Mouse (Mus musculus): Measurements from ENCODE around the gene Dennd4b. TPM values are rescaled to one million over a fixed set of nuclear protein-coding genes. Genes with fewer than 3 reads are reported as not detected.

Dennd4b gene
- polyA plus RNA-seq, 1 experiment from 2014 or later: 5.6 TPM

GRCm38 (mm10) chr3:90253653-90254418 lies 11.1 kb upstream of the Dennd4b start, which contains the start of gene Crtc2:
TSS of gene Crtc2 (plus strand) at chr3:90254163.
- Histone ChIP-seq H3K27ac (peak within 1 kb of the TSS; percentile 88), H3K36me3 (peaks cover 44% of the 10 kb centered on the region), H3K9ac (peak within 1 kb of the TSS; percentile 97), H3K27me3 (no peaks in the 10 kb centered on the region), H3K4me2 (peak within 1 kb of the TSS; percentile 82), H3K4me1 (peaks cover 28% of the 10 kb centered on the region), H3K9me3 (no peaks in the 10 kb centered on the region), H3K4me3 (peak within 1 kb of the TSS; percentile 98)
- 1% methylated on average over 39 of the region's 40 CpGs for WGBS
- peak; percentile 97 for ATAC-seq (ENCODE audit: insufficient number of reproducible peaks, insufficient read depth, low FRiP score, low TSS enrichment, low read depth)

- peak overlapping the region; percentile 97 for H3K9ac ChIP-seq
- H3K27me3 ChIP-seq: no peaks in the 10 kb centered on the region
- peak; percentile 39; the same call in 1 of the 2 replicates for ATAC-seq (ENCODE audit: insufficient number of reproducible peaks, insufficient read depth, low FRiP score, low TSS enrichment, low read depth)
- peak overlapping the region; percentile 98 for H3K4me3 ChIP-seq
- peak overlapping the region; percentile 88 for H3K27ac ChIP-seq
- H3K9me3 ChIP-seq: no peaks in the 10 kb centered on the region
- H3K36me3 ChIP-seq: peaks cover 47% of the 10 kb centered on the region
- H3K4me2 ChIP-seq: peak overlapping the region; percentile 82
- H3K4me1 ChIP-seq: peaks cover 21% of the 10 kb centered on the region
- WGBS: under 1% methylated on average over 41 of the region's 41 CpGs
Observed at GRCm38 (mm10) chr3:90254419-90255193, 10.4 kb upstream of the Dennd4b start.

- peak overlapping the region; percentile 97 for H3K9ac ChIP-seq
- peak overlapping the region; percentile 82 for H3K4me2 ChIP-seq
- H3K27me3 ChIP-seq: no peaks in the 10 kb centered on the region
- ATAC-seq (ENCODE audit: insufficient number of reproducible peaks, insufficient read depth, low FRiP score, low TSS enrichment, low read depth): no peak
- no peaks in the 10 kb centered on the region for H3K9me3 ChIP-seq
- peaks cover 18% of the 10 kb centered on the region for H3K4me1 ChIP-seq
- H3K4me3 ChIP-seq: peak overlapping the region; percentile 98
- WGBS: 17% methylated on average over 2 of the region's 2 CpGs
- H3K36me3 ChIP-seq: peaks cover 49% of the 10 kb centered on the region
- peak overlapping the region; percentile 88; the same call in 1 of the 2 replicates for H3K27ac ChIP-seq
Observed at GRCm38 (mm10) chr3:90255194-90255565, 9.8 kb upstream of the Dennd4b start.

- 89% methylated on average over 14 of the region's 14 CpGs for WGBS
- H3K4me2 ChIP-seq: peak overlapping the region; percentile 82
Observed at GRCm38 (mm10) chr3:90255784-90256353, 9.1 kb upstream of the Dennd4b start.

GRCm38 (mm10) chr3:90256731-90257530 lies 8.1 kb upstream of the Dennd4b start:
- H3K27ac ChIP-seq: no peak overlapping the region
- no peak for ATAC-seq (ENCODE audit: insufficient number of reproducible peaks, insufficient read depth, low FRiP score, low TSS enrichment, low read depth)
- peaks cover 49% of the 10 kb centered on the region for H3K36me3 ChIP-seq
- no peak overlapping the region for H3K4me2 ChIP-seq
- peaks cover 18% of the 10 kb centered on the region for H3K4me1 ChIP-seq
- no peak overlapping the region for H3K9ac ChIP-seq
- no peak overlapping the region for H3K4me3 ChIP-seq
- H3K27me3 ChIP-seq: no peaks in the 10 kb centered on the region
- 92% methylated on average over 19 of the region's 19 CpGs for WGBS
- H3K9me3 ChIP-seq: no peaks in the 10 kb centered on the region

More at GRCm38 (mm10) chr3:90255784-90256353, 9.1 kb upstream of the Dennd4b start:
- ATAC-seq (ENCODE audit: insufficient number of reproducible peaks, insufficient read depth, low FRiP score, low TSS enrichment, low read depth): no peak
- no peaks in the 10 kb centered on the region for H3K9me3 ChIP-seq
- H3K36me3 ChIP-seq: peaks cover 49% of the 10 kb centered on the region
- H3K4me1 ChIP-seq: peaks cover 18% of the 10 kb centered on the region
- H3K27ac ChIP-seq: no peak overlapping the region
- no peak overlapping the region for H3K9ac ChIP-seq
- peak overlapping the region; percentile 98; the same call in 1 of the 2 replicates for H3K4me3 ChIP-seq
- H3K27me3 ChIP-seq: no peaks in the 10 kb centered on the region

GRCm38 (mm10) chr3:90258521-90258920 lies 6.5 kb upstream of the Dennd4b start:
- no peak overlapping the region for H3K4me2 ChIP-seq
- no peak overlapping the region for H3K27ac ChIP-seq
- WGBS: 89% methylated on average over 4 of the region's 4 CpGs
- no peaks in the 10 kb centered on the region for H3K27me3 ChIP-seq
- no peak overlapping the region for H3K9ac ChIP-seq
- H3K36me3 ChIP-seq: peaks cover 65% of the 10 kb centered on the region
- no peaks in the 10 kb centered on the region for H3K9me3 ChIP-seq
- H3K4me3 ChIP-seq: no peak overlapping the region
- peaks cover 18% of the 10 kb centered on the region for H3K4me1 ChIP-seq
- ATAC-seq (ENCODE audit: insufficient number of reproducible peaks, insufficient read depth, low FRiP score, low TSS enrichment, low read depth): no peak

GRCm38 (mm10) chr3:90263121-90263771 lies 1.7 kb upstream of the Dennd4b start:
- H3K36me3 ChIP-seq: peaks cover 57% of the 10 kb centered on the region
- no peak overlapping the region for H3K9ac ChIP-seq

GRCm38 (mm10) chr3:90264687-90265033 lies 325 bp upstream of the Dennd4b start:
- H3K4me1 ChIP-seq: peaks cover 15% of the 10 kb centered on the region
- peak overlapping the region; percentile 79 for H3K4me3 ChIP-seq
- H3K27me3 ChIP-seq: no peaks in the 10 kb centered on the region
- H3K9me3 ChIP-seq: no peaks in the 10 kb centered on the region
- ATAC-seq (ENCODE audit: insufficient number of reproducible peaks, insufficient read depth, low FRiP score, low TSS enrichment, low read depth): no peak
- 35% methylated on average over 10 of the region's 10 CpGs for WGBS
- peak overlapping the region; percentile 85 for H3K4me2 ChIP-seq
- H3K27ac ChIP-seq: peak overlapping the region; percentile 95
- H3K9ac ChIP-seq: peak overlapping the region; percentile 85; the same call in 1 of the 2 replicates
- peaks cover 50% of the 10 kb centered on the region for H3K36me3 ChIP-seq

More at GRCm38 (mm10) chr3:90263121-90263771, 1.7 kb upstream of the Dennd4b start:
- Histone ChIP-seq H3K27ac (no peak overlapping the region), H3K4me3 (no peak overlapping the region), H3K4me1 (peaks cover 15% of the 10 kb centered on the region), H3K4me2 (no peak overlapping the region), H3K27me3 (no peaks in the 10 kb centered on the region), H3K9me3 (no peaks in the 10 kb centered on the region)
- ATAC-seq (ENCODE audit: insufficient number of reproducible peaks, insufficient read depth, low FRiP score, low TSS enrichment, low read depth): no peak
- 85% methylated on average over 5 of the region's 5 CpGs for WGBS

- H3K9ac ChIP-seq: peak overlapping the region; percentile 85
- peak overlapping the region; percentile 79 for H3K4me3 ChIP-seq
- 21% methylated on average over 16 of the region's 16 CpGs for WGBS
- H3K9me3 ChIP-seq: no peaks in the 10 kb centered on the region
- H3K36me3 ChIP-seq: peaks cover 44% of the 10 kb centered on the region
- H3K27me3 ChIP-seq: no peaks in the 10 kb centered on the region
- peak overlapping the region; percentile 95 for H3K27ac ChIP-seq
- H3K4me1 ChIP-seq: peaks cover 15% of the 10 kb centered on the region
- peak overlapping the region; percentile 85 for H3K4me2 ChIP-seq
- peak; percentile 10; the same call in 1 of the 2 replicates for ATAC-seq (ENCODE audit: insufficient number of reproducible peaks, insufficient read depth, low FRiP score, low TSS enrichment, low read depth)
Observed at GRCm38 (mm10) chr3:90265932-90266741, 1.2 kb downstream of the Dennd4b start.
